Mouse (Mus musculus) megakaryocyte, embryonic 14.5 days (primary cell): Measurements from ENCODE around the gene Kcnh3. TPM values are rescaled to one million over a fixed set of nuclear protein-coding genes. Genes with fewer than 3 reads are reported as not detected.
"Not testable (repeated sequence)": the region's sequence is repeated elsewhere in the genome, so short reads cannot be mapped to it uniquely, and the experiment has no call there.

Source experiments
- H3K27me3 ChIP-seq: replicated peaks from 2 replicates; pipeline ENCODE3; 2012; ENCODE audit warnings: inconsistent platforms
- H3K36me3 ChIP-seq: replicated peaks from 2 replicates; pipeline ENCODE3; 2012; ENCODE audit warnings: low read length, inconsistent platforms, mixed read lengths
- H3K4me1 ChIP-seq: 2 replicates; pipeline ENCODE4 v1.6.1; 2012; ENCODE audit warnings: inconsistent platforms
- H3K4me3 ChIP-seq: replicated peaks from 2 replicates; pipeline ENCODE3; 2012; ENCODE audit warnings: moderate library complexity, mild to moderate bottlenecking, inconsistent platforms
- H3K9me3 ChIP-seq: 2 replicates; pipeline ENCODE4 v1.6.1; 2012; ENCODE audit warnings: inconsistent platforms
- FLI1 ChIP-seq: IDR thresholded peaks from 2 replicates; pipeline ENCODE4 v1.6.1; 2012; ENCODE audit warnings: low read length, inconsistent platforms, mixed read lengths
- GATA1 ChIP-seq: IDR thresholded peaks from 3 replicates; pipeline ENCODE4 v1.6.1; 2012; ENCODE audit warnings: mixed read lengths, low read length, inconsistent platforms, borderline replicate concordance
- polyA plus RNA-seq: library from polyadenylated mRNA; stranded (reverse); fragments of >175 nt; gene quantifications from 2 replicates; pipeline ENCODE4 v1.2.3, GENCODE M21; 2012; ENCODE audit warnings: low replicate concordance; ENCODE audit not compliant: insufficient read depth

Kcnh3 gene
- polyA plus RNA-seq, 1 experiment: not detected

DNA sequence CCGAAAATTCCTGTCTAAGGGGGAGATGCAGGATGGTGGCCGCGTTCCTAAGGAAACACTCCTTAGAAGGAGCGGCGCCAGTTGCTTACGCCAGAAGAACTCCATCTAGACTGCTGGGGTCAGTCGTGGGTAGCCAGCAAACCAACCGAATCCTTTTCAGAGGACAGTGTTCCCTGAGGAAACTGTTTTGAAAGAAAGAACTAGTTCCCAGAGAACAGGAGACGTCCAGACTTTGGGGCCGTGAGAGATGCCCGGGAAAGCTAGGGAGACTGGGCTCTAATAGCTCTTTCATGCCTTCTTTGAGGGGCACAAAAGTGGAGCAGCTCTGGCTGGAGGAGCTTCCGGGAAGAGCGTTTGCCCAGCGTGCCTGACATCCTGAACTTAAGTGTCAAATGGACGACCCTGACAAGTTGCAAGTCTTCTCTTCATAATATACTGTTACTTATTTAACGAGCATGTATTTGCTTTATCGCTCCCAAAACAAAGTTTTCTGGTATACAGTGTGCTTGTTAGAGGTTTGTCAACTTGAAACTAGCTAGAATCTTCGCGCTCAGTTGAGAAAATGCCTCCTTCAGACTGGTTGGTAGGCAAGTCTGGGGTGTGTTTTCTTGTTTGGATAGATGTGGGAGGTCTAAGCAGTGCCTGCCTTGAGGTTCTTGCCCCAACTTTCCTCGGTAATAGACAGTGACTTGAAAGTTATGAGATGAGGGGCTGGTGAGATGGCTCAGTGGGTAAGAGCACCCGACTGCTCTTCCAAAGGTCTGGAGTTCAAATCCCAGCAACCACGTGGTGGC, 27.9 kb downstream of the Kcnh3 start:
- Histone ChIP-seq H3K4me1 (peaks cover 34% of the 10 kb centered on the region), H3K9me3 (no peaks in the 10 kb centered on the region), H3K36me3 (peaks cover 34% of the 10 kb centered on the region), H3K27me3 (no peaks in the 10 kb centered on the region), H3K4me3 (peak overlapping the region; percentile 93)
- TF ChIP-seq GATA1 (no peak), FLI1 (no peak)

- Histone ChIP-seq H3K4me3 (peak overlapping the region; percentile 53), H3K4me1 (peaks cover 34% of the 10 kb centered on the region), H3K36me3 (peaks cover 28% of the 10 kb centered on the region)
- H3K27me3 ChIP-seq, H3K9me3 ChIP-seq: not testable (repeated sequence)
Measured at GRCm38 (mm10) chr15:99253175-99253479, 28.5 kb downstream of the Kcnh3 start.

DNA sequence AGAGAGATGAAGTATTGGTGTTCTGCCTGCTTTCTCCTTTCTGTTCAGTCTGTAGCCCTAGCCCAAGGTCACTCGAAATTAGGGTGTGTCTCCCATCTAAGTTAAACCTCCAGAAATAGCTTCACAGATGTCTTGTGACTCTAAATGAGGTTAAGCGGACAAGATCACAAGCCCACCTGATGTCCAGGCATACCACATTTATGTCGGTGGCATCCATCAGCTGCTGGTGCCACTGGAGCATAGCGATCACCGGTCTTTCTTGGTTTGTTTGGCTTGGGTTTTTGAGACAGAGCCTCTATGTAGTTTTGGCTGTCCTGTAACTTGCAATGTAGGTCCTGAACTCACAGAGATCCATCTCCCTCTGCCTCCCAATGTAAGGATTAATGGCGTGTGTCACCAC, 29.1 kb downstream of the Kcnh3 start:
- peak overlapping the region; percentile 12 for H3K4me3 ChIP-seq
- H3K4me1 ChIP-seq: peaks cover 34% of the 10 kb centered on the region
- no peaks in the 10 kb centered on the region for H3K9me3 ChIP-seq
- no peak for TF ChIP-seq GATA1
- no peak for TF ChIP-seq FLI1
- no peaks in the 10 kb centered on the region for H3K27me3 ChIP-seq
- H3K36me3 ChIP-seq: peaks cover 22% of the 10 kb centered on the region

DNA sequence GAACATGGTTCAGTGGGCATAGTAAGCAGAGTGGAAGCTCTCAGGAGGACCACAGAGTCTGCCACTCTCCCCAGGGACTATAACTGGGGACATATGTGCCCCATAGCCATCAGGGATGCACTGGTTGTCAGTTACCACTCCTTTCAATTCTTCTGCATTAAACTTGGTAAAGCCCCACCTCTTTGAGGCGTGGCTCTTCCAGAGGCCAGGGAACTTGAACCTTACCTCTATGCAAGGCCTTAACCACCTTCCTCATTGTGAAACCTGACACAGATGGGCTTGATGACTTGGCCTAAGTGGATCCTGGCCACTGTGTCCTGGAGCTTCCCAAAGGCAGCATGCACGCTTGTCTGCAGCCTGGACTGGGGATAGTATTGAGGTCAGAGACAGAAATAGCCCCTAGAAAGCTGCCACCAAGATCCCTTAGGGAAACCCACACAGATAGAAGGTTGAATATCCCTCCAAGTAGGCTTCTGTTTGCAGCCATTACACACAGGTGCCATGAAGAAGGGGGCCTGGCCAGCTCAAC, 29.9 kb downstream of the Kcnh3 start:
- Histone ChIP-seq H3K4me3 (no peak overlapping the region), H3K36me3 (peaks cover 14% of the 10 kb centered on the region), H3K9me3 (no peaks in the 10 kb centered on the region), H3K4me1 (peaks cover 40% of the 10 kb centered on the region), H3K27me3 (no peaks in the 10 kb centered on the region)
- TF ChIP-seq GATA1: no peak
- no peak for TF ChIP-seq FLI1

DNA sequence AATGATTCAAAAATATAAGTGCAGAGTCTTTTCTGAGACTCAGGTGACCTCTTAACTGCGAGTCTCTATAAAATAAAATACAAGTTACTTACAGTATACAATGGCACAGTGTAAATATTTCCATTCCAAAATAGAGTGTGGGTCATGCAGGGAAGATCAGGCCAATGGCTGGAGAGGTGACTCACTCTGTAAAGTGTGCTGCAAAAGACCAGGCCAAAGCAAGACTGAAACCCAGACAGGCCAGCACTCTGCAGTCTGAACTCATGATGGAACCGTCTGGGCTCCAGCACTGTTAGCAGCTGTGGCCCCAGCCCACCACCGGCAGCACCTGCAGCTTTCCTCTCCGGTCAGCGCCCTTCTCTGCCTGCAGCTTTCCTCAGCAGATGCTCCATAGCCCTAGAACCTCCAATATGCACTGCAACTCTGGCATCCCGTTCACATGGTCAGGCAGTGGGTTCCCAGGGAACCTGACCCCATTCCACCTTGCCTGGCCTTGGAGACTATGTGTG, 30.6 kb downstream of the Kcnh3 start:
- no peaks in the 10 kb centered on the region for H3K9me3 ChIP-seq
- peaks cover 40% of the 10 kb centered on the region for H3K4me1 ChIP-seq
- no peak for TF ChIP-seq FLI1
- no peak for TF ChIP-seq GATA1
- no peak overlapping the region for H3K4me3 ChIP-seq
- peaks cover 6% of the 10 kb centered on the region for H3K36me3 ChIP-seq
- no peaks in the 10 kb centered on the region for H3K27me3 ChIP-seq

GRCm38 (mm10) chr15:99259167-99259729, 34.6 kb downstream of the Kcnh3 start:
- H3K27me3 ChIP-seq: no peaks in the 10 kb centered on the region
- no peak for TF ChIP-seq GATA1
- no peak for TF ChIP-seq FLI1
- peaks cover 5% of the 10 kb centered on the region for H3K36me3 ChIP-seq
- H3K4me3 ChIP-seq: peak overlapping the region; percentile 88
- H3K4me1 ChIP-seq: peaks cover 31% of the 10 kb centered on the region
- no peaks in the 10 kb centered on the region for H3K9me3 ChIP-seq

DNA sequence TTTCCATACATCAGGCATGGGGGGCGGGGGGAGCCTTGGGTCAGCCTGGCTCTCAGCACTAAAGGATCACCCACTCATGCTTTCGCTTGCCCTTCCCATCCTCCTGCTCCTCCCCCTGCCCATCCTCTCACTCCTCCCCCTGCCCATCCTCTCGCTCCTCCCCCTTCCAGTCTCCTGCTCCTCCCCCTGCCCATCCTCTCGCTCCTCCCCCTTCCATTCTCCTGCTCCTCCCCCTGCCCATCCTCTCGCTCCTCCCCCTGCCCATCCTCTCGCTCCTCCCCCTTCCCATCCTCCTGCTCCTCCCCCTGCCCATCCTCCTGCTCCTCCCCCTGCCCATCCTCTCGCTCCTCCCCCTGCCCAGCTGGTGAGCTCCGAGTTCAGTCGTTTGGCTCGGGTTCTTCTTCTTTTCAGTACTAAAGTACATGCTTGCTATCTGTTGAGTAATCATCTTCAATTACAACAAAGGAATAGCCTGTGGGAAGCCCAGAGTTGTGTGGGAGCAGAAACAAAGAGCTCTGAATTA, 35.1 kb downstream of the Kcnh3 start:
- Histone ChIP-seq H3K27me3 (no peaks in the 10 kb centered on the region), H3K36me3 (peaks cover 5% of the 10 kb centered on the region), H3K4me3 (peak overlapping the region; percentile 88), H3K4me1 (peaks cover 26% of the 10 kb centered on the region), H3K9me3 (no peaks in the 10 kb centered on the region)
- TF ChIP-seq FLI1 (no peak), GATA1 (no peak)

- TF ChIP-seq GATA1 (no peak), FLI1 (no peak)
- H3K4me1 ChIP-seq: peaks cover 33% of the 10 kb centered on the region
- peaks cover 3% of the 10 kb centered on the region for H3K27me3 ChIP-seq
- no peaks in the 10 kb centered on the region for H3K9me3 ChIP-seq
- no peak overlapping the region for H3K4me3 ChIP-seq
- no peaks in the 10 kb centered on the region for H3K36me3 ChIP-seq
Measured at GRCm38 (mm10) chr15:99262702-99263101, 38.0 kb downstream of the Kcnh3 start.

DNA sequence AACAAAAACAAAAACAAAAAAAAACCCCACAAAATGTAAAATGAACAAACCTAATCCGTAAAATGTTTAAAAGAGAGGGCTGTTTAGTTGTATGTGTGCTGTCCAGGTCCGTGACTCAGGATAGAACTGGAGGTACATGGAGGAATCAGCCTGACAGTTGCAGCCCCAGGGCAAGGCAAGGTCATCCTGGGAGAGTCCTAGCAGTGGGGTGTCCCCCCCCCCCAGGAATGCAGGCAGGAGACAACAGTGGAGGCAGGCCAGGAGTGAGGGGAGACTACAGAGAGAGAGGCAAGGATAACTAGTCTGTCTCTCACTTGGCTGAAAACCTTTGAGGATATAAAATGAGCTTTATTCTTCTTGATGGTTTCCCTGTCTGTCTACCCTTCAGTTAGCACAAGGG, 39.7 kb downstream of the Kcnh3 start:
- no peak overlapping the region for H3K4me3 ChIP-seq
- H3K36me3 ChIP-seq: no peaks in the 10 kb centered on the region
- peaks cover 5% of the 10 kb centered on the region for H3K27me3 ChIP-seq
- no peak for TF ChIP-seq FLI1
- TF ChIP-seq GATA1: no peak
- peaks cover 29% of the 10 kb centered on the region for H3K4me1 ChIP-seq
- no peaks in the 10 kb centered on the region for H3K9me3 ChIP-seq

DNA sequence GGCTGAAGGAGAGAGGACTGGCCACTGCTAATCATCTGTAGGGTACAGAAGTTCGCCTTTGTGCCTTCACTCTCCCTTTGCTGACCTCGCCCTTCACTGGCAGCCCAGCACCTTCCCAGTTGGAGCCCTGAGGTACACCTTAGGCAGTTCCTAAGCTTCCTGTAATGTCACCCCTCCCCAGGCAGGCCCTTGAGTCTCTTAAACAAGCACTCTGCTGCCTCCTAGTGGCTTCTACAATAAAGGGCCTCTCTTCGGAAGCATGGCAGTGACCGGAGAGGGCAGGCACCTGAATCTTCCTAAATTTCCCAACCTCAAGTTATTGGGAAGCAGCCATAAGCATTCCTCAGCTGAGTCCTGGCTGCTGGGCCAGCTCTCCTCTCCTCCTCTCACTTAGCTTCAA, 41.0 kb downstream of the Kcnh3 start:
- Histone ChIP-seq H3K4me3 (peak overlapping the region; percentile 73), H3K4me1 (peaks cover 15% of the 10 kb centered on the region), H3K36me3 (no peaks in the 10 kb centered on the region), H3K27me3 (peaks cover 8% of the 10 kb centered on the region), H3K9me3 (no peaks in the 10 kb centered on the region)
- no peak for TF ChIP-seq GATA1
- no peak for TF ChIP-seq FLI1
